Mouse (Mus musculus) lung, adult 2 months (tissue): Measurements from ENCODE around the gene Sgta.

Experiments used
- CTCF ChIP-seq: fragments of 200-500 bp; IDR thresholded peaks from 2 replicates; pipeline ENCODE4 v1.5.1; 2011; ENCODE audit warnings: mild to moderate bottlenecking, low read length, control low read depth; ENCODE audit not compliant: insufficient read depth
- POLR2A ChIP-seq: fragments of 200-500 bp; IDR thresholded peaks from 2 replicates; pipeline ENCODE4 v1.6.1; 2011; ENCODE audit warnings: low read depth, mild to moderate bottlenecking, control low read depth, low read length, borderline replicate concordance; ENCODE audit errors: extremely low read depth

GRCm38 (mm10) chr10:81006005-81006677 is 53.8 kb downstream of the Sgta start:
- TF ChIP-seq CTCF (no peak), POLR2A (no peak)
